Mouse (Mus musculus): ENCODE results near the gene Gm21190. TPM values are rescaled to one million over a fixed set of nuclear protein-coding genes. Genes with fewer than 3 reads are reported as not detected.
"Not testable (repeated sequence)": the region's sequence is repeated elsewhere in the genome, so short reads cannot be mapped to it uniquely, and the experiment has no call there.

The Gm21190 gene
- total RNA-seq, 2 experiments from 2014 or later = not detected

DNA sequence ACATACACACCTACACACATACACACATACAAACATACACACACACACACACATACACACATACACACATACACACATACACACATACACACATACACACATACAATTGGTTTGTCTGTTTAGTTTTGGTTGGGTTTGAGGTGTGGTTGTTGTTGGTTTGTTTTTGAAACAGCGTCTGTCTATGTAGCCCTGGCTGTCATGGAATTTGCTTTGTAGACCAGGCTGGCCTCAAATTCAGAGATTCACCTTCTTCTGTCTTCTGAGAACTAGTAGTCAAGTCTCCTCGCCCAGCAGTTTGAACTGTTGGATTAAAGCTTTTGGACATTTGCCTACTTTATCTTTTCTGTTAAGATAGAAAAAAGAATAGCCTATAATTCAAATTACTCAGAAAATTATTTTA is 38.1 kb downstream of the Gm21190 start:
- DNase-seq (ENCODE audit: low spot score in 2 of 2) = not testable (repeated sequence)

DNA sequence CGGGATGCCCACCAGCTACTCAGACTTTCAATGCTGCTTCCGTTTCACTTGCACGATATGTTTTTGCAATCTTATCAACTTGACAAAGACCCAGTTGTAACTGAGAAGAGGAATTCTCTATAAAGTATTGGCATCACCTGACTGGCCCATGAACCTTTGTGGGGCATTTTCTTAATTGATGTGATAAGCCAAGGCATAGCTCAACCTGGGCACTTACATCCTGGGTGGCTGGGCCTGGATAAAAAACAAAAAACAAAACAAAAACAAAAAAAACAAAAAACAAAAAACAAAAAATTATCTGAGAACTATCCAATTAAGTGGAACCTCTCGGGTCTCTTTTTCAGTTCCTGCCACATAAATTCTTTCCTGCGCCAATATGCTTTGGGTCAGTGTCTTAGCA is 40.3 kb downstream of the Gm21190 start:
- DNase-seq (ENCODE audit: low spot score in 2 of 2) = no peak

DNA sequence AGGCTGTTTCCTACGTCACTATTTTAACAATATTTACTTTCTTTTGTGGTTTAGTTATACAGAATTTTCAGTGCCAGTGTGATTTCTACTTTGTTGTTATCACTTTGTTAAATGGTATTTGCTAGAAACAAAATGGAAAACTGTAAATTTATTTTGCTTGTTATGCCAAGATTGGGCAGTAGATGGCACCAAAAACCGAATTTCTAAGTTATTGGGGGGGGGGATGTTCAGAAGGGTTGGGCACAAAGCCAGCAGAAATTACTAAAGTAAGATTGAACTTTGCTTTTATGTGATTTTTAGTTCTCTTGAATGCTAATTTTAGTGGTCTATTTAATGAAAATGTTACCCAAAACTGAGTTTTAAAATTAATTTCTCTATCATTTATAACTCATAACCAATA is 44.4 kb downstream of the Gm21190 start:
- not testable (repeated sequence) for DNase-seq (ENCODE audit: low spot score in 2 of 2)

DNA sequence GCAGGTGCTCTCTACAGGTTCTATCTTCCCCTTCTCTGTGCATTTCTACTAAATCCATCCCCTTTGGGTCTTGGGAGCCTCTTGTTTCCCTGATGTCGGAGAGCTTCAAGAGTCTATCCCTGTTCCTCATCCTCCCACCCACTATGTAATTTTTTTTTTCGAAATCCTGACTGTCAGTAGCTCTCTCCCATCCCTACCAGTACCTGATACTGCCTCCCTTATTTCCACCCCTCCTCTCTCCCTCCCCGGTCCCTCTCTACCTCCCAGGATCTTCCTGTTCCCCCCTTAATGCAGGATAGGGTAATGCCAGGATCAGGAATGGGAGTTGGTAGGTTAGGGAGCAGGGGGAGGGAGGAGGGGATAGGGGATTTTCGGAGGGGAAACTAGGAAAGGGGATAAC is 45.4 kb downstream of the Gm21190 start:
- DNase-seq (ENCODE audit: low spot score in 2 of 2) = not testable (repeated sequence)

- DNase-seq (ENCODE audit: low spot score in 2 of 2) = not testable (repeated sequence)
These were observed 46.2 kb downstream of the Gm21190 start for GRCm38 (mm10) chr5:15482815-15483214.

DNA sequence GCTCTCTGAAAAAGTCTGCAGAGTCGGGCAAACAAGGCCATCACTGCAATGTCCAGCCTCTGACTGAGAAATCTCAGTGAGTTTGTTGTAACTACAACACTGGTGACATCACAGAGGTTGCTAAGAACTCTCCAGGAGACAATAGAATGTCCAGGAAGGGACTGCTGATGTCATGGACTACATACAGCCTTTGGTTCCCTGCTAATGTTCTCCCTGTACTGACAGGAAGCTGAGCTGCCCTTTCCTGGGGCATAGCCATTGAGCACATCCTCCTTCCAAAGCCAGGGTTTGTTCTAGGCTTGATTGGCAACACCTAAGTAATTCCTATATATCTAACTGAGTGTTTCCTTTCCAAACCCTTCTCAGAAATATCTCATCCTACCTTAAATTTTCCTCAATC is 52.6 kb downstream of the Gm21190 start, which contains the start of gene Gm21149:
Gene Gm21149 (minus strand): TSS at position 101 of the 400 bp plus-strand sequence.
- not testable (repeated sequence) for DNase-seq (ENCODE audit: low spot score in 2 of 2)

Other genes with a start within 250 kb of the Gm21190 start
- gene Gm21149, start 52.7 kb downstream of the Gm21190 start, total RNA-seq (2021) = not detected
- not detected for gene Gm21083, start 48.1 kb upstream of the Gm21190 start, total RNA-seq (2021)
- not detected for gene Speer4d, start 89.8 kb upstream of the Gm21190 start, total RNA-seq (2021)
- not detected for gene 4930572O03Rik, start 127.8 kb upstream of the Gm21190 start, total RNA-seq (2021)
- gene Speer4c, start 185.0 kb upstream of the Gm21190 start, total RNA-seq (2021) = not detected

All from layer of hippocampus, postnatal 14 days (tissue).